Mouse (Mus musculus): ENCODE results near the gene Gm13279.

- TF ChIP-seq CTCF (IDR thresholded peaks at IDR 0.05; ENCODE audit: low read depth, low read length): no peak
- no peak for TF ChIP-seq POLR2A (IDR thresholded peaks at IDR 0.05; ENCODE audit: extremely low read depth, insufficient read depth, low read length)
Observed at GRCm38 (mm10) chr4:88815928-88816327, 18.7 kb downstream of the Gm13279 start, which contains the start of gene Ifna7.
